10 mouse cellular contexts compared by ENCODE assay signal in the genomic region with DNA sequence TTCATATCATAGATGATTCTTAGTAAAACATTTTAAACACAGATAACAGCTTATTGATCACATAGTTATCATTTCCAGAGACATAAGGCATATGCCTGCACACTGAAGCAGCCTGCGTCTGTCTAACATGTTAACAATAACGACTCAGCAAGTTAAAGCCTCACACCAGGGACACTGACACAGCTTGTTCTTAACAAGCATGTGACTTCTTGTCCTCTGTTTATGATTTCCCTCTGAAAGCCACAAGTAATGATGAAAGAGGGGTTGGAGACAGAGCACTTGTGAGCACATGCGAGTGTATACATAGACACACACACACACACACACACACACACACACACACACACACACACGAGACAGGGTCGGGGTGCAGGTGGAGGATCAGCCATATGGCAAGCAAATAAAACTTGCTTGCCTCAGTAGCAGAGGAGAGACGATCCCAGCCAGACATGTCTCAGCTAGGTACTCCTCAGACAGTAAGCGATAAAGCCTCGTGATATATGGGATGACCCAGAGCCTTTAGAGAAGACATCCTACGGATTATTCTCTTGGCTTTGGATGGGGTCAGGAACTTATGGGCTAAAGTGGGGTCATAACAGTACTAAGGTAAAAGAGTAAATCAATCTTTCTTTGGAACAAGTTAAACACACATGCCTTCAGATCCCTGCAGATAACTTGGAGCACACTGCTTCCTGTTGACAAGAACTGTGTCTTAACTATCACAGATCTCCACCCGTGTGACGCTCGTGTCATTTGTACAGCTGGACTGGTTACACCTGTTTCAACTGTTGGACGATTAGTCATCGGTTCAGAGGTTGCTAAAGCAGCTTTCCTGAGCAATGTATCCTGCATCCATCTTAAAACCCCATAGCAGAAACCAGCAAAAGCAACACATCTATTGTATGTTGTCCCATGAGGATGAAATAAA. TPM values are rescaled to one million over a fixed set of nuclear protein-coding genes. Genes with fewer than 3 reads are reported as not detected.
A peak's percentile ranks its signal among the peaks of the same experiment; 100 is the strongest.
DNase-seq lines count a peak whose midpoint lies in the region; ATAC-seq and TF ChIP-seq lines count a peak whose summit lies in the region.
"Had no signal": no experiment of that assay in that cellular context is flagged by ENCODE, and none has a peak within 500 bp of the region (broad histone marks: within the 10 kb centered on the region; RNA-seq: fewer than 3 reads in every experiment).

No protein-coding gene starts in this region.

- ATAC-seq in heart, embryonic 16.5 days (replicated peaks; ENCODE audit: extremely low read depth, insufficient read depth, low FRiP score), result no peak
- peak; percentile 21 for ATAC-seq in liver, embryonic 13.5 days (ENCODE audit: low read depth)
- peak; percentile 79 for ATAC-seq in stomach, embryonic 16.5 days (ENCODE audit: insufficient read depth, low FRiP score)

- H3K4me1 ChIP-seq in heart, embryonic 16.5 days (ENCODE audit: control insufficient read depth, insufficient read depth, low read length), result peaks cover 26% of the 10 kb centered on the region
- peaks cover 88% of the 10 kb centered on the region for H3K4me1 ChIP-seq in liver, embryonic 13.5 days (replicated peaks)
- H3K4me1 ChIP-seq in stomach, embryonic 16.5 days (ENCODE audit: control insufficient read depth, insufficient read depth, low read length), result peaks cover 16% of the 10 kb centered on the region; the same call in 1 of the 2 replicates

- no peak overlapping the region for H3K4me3 ChIP-seq in heart, embryonic 16.5 days (ENCODE audit: low read length)
- no peak overlapping the region for H3K4me3 ChIP-seq in liver, embryonic 13.5 days (replicated peaks)
- no peak overlapping the region for H3K4me3 ChIP-seq in stomach, embryonic 16.5 days (replicated peaks; ENCODE audit: low read length)
- no peak overlapping the region for H3K4me3 ChIP-seq in gastrocnemius, adult 2 months
- H3K4me3 ChIP-seq: heart, embryonic 15.5 days had no signal

- no peak for TF ChIP-seq CTCF in gastrocnemius, adult 2 months (IDR thresholded peaks at IDR 0.05)

- H3K9me3 ChIP-seq in heart, embryonic 16.5 days (replicated peaks; ENCODE audit: control insufficient read depth, low read length), result no peaks in the 10 kb centered on the region
- H3K9me3 ChIP-seq in liver, embryonic 13.5 days (replicated peaks), result no peaks in the 10 kb centered on the region
- H3K9me3 ChIP-seq in stomach, embryonic 16.5 days (replicated peaks; ENCODE audit: control insufficient read depth, low read length), result no peaks in the 10 kb centered on the region
- H3K9me3 ChIP-seq: heart, embryonic 15.5 days had no signal

- H3K27me3 ChIP-seq in heart, embryonic 16.5 days (ENCODE audit: control insufficient read depth, insufficient read depth, low read length), result no peaks in the 10 kb centered on the region
- no peaks in the 10 kb centered on the region for H3K27me3 ChIP-seq in liver, embryonic 13.5 days
- no peaks in the 10 kb centered on the region for H3K27me3 ChIP-seq in stomach, embryonic 16.5 days (ENCODE audit: control insufficient read depth, insufficient read depth, low read length)
- H3K27me3 ChIP-seq: heart, embryonic 15.5 days had no signal

- intact Hi-C loops in heart, postnatal 10 days (cut with DNase I), result no loop called here
- intact Hi-C loops in gastrocnemius, adult 2 months (cut with DNase I), result no loop called here

- H3K4me2 ChIP-seq in heart, embryonic 16.5 days (ENCODE audit: low read depth, low read length), result no peak overlapping the region
- H3K4me2 ChIP-seq in liver, embryonic 13.5 days, result no peak overlapping the region
- no peak overlapping the region for H3K4me2 ChIP-seq in stomach, embryonic 16.5 days (ENCODE audit: low read depth, low read length)
- H3K4me2 ChIP-seq: heart, embryonic 15.5 days had no signal

- no peak for DNase-seq in heart, postnatal 10 days
- DNase-seq in urinary bladder, postnatal 14 days (ENCODE audit: low spot score), result peak; percentile 76
- no peak for DNase-seq in urinary bladder, postnatal 10 days (ENCODE audit: low spot score)
- DNase-seq in liver, embryonic 13.5 days, result peak; percentile 42
- no peak for DNase-seq in ovary, postnatal 14 days (ENCODE audit: low spot score)
- DNase-seq in gastrocnemius, adult 2 months, result no peak
- DNase-seq: adrenal gland, postnatal 36 days had no signal

- peak overlapping the region; percentile 60 for H3K27ac ChIP-seq in heart, embryonic 16.5 days (ENCODE audit: low read length)
- peak overlapping the region; percentile 84 for H3K27ac ChIP-seq in liver, embryonic 13.5 days
- H3K27ac ChIP-seq in stomach, embryonic 16.5 days (ENCODE audit: low read length), result peak overlapping the region; percentile 49
- no peak overlapping the region for H3K27ac ChIP-seq in gastrocnemius, adult 2 months
- H3K27ac ChIP-seq: heart, embryonic 15.5 days had no signal

- no peaks in the 10 kb centered on the region for H3K36me3 ChIP-seq in heart, embryonic 16.5 days (ENCODE audit: control insufficient read depth, insufficient read depth)
- no peaks in the 10 kb centered on the region for H3K36me3 ChIP-seq in liver, embryonic 13.5 days
- no peaks in the 10 kb centered on the region for H3K36me3 ChIP-seq in stomach, embryonic 16.5 days (ENCODE audit: control insufficient read depth, insufficient read depth, low read length)
- H3K36me3 ChIP-seq: heart, embryonic 15.5 days had no signal

- 62% methylated on average over 14 of the region's 14 CpGs for WGBS in heart, embryonic 16.5 days
- WGBS in liver, embryonic 13.5 days (ENCODE audit: insufficient replicate concordance), result 33% methylated on average over 14 of the region's 14 CpGs
- WGBS in stomach, embryonic 16.5 days, result 19% methylated on average over 14 of the region's 14 CpGs

- H3K9ac ChIP-seq in heart, embryonic 16.5 days (ENCODE audit: low read length), result no peak overlapping the region
- H3K9ac ChIP-seq in liver, embryonic 13.5 days, result no peak overlapping the region
- H3K9ac ChIP-seq in stomach, embryonic 16.5 days (ENCODE audit: low read length), result no peak overlapping the region
- H3K9ac ChIP-seq: heart, embryonic 15.5 days had no signal

RNA-seq across cellular contexts. Expression of gene Ralgps2, which starts 51.4 kb away (rescaled TPM):
- polyA plus RNA-seq in heart, embryonic 16.5 days (2015; fragmentation: Nextera tagmentation; extraction: Ambion mirVana), result 58.2 and 58.4 TPM in 2 replicates
- 10 to 100 TPM; 22.0 to 24.5 TPM for total RNA-seq in heart, postnatal 10 days (2021)
- polyA plus RNA-seq in liver, embryonic 13.5 days (2015; fragmentation: Nextera tagmentation; extraction: Ambion mirVana), result 21.0 TPM in 2 replicates
- 54.5 and 57.1 TPM in 2 replicates for polyA plus RNA-seq in stomach, embryonic 16.5 days (2015; fragmentation: Nextera tagmentation; extraction: Ambion mirVana)
- total RNA-seq in gastrocnemius, adult 2 months (2021), result 1 to 10 TPM; 1.5 to 1.9 TPM

Comparison
In these comparisons a context has a peak if more than half of its experiments do, and no peak if none do; other contexts are left out.
1. DNase-seq: peak in urinary bladder, postnatal 14 days (single experiment) and liver, embryonic 13.5 days (single experiment); none in heart, postnatal 10 days (0 of 2), urinary bladder, postnatal 10 days (single experiment), ovary, postnatal 14 days (single experiment) and gastrocnemius, adult 2 months (single experiment).